Mouse (Mus musculus) myocyte (in vitro differentiated cells): ENCODE measurements around the gene Aff1.

Experiments
- CEBPB ChIP-seq: IDR thresholded peaks from 2 replicates; pipeline ENCODE4 v1.6.1; 2011; ENCODE audit warnings: mild to moderate bottlenecking, moderate library complexity; ENCODE audit not compliant: poor library complexity, insufficient read depth, severe bottlenecking
- E2F4 ChIP-seq: IDR thresholded peaks from one replicate; pipeline ENCODE4 v1.6.1; 2011; ENCODE audit warnings: mild to moderate bottlenecking, control low read depth, moderate library complexity; ENCODE audit not compliant: insufficient read depth
- MAX ChIP-seq: IDR thresholded peaks from one replicate; pipeline ENCODE4 v1.6.1; 2011; ENCODE audit warnings: low read depth, mild to moderate bottlenecking, control low read depth
- MYOD1 ChIP-seq, 3 experiments: IDR thresholded peaks; one replicate each; pipeline ENCODE4 v1.6.1; 2011; ENCODE audit warnings: control low read depth in 2 of 3, low read depth in 2 of 3, mild to moderate bottlenecking in 2 of 3, moderate library complexity in 1 of 3; ENCODE audit not compliant: insufficient read length in 2 of 3, control insufficient read depth in 1 of 3
- MYOG ChIP-seq, 3 experiments: IDR thresholded peaks; one replicate each; pipeline ENCODE4 v1.6.1; 2011; ENCODE audit warnings: control low read depth in 2 of 3, low read depth in 2 of 3, mild to moderate bottlenecking in 2 of 3; ENCODE audit not compliant: insufficient read length in 2 of 3, control insufficient read depth in 1 of 3, insufficient read depth in 1 of 3
- POLR2A ChIP-seq: IDR thresholded peaks from one replicate; pipeline ENCODE4 v1.6.1; 2011; ENCODE audit warnings: low read depth, mild to moderate bottlenecking, control low read depth, moderate library complexity; ENCODE audit not compliant: insufficient read length
- POLR2AphosphoS2 ChIP-seq: IDR thresholded peaks from one replicate; pipeline ENCODE4 v1.6.1; 2011; ENCODE audit warnings: low read depth, control low read depth; ENCODE audit not compliant: insufficient read length
- TCF12 ChIP-seq: IDR thresholded peaks from one replicate; pipeline ENCODE4 v1.6.1; 2011; ENCODE audit warnings: mild to moderate bottlenecking, control low read depth; ENCODE audit not compliant: poor library complexity, insufficient read depth, severe bottlenecking
- USF1 ChIP-seq: IDR thresholded peaks from one replicate; pipeline ENCODE4 v1.6.1; 2011; ENCODE audit warnings: low read depth, mild to moderate bottlenecking, control low read depth, moderate library complexity

- TF ChIP-seq POLR2AphosphoS2 = no peak
- no peak for TF ChIP-seq USF1
- no peak for TF ChIP-seq POLR2A
- TF ChIP-seq TCF12 = no peak
- TF ChIP-seq E2F4 = no peak
- TF ChIP-seq MAX = no peak
- TF ChIP-seq MYOG (IDR thresholded peaks at IDR 0.05; ENCODE audit: control insufficient read depth in 1 of 3, insufficient read depth in 1 of 3, insufficient read length in 2 of 3, low read depth in 2 of 3) = no peak
- TF ChIP-seq MYOD1 (IDR thresholded peaks at IDR 0.05; ENCODE audit: control insufficient read depth in 1 of 3, insufficient read length in 2 of 3, low read depth in 2 of 3) = no peak
- TF ChIP-seq CEBPB = no peak
Observed at GRCm38 (mm10) chr5:103843938-103844337, 151.8 kb downstream of the Aff1 start.
